Comparison of ENCODE assay signal across 19 mouse cellular contexts in the genomic region with DNA sequence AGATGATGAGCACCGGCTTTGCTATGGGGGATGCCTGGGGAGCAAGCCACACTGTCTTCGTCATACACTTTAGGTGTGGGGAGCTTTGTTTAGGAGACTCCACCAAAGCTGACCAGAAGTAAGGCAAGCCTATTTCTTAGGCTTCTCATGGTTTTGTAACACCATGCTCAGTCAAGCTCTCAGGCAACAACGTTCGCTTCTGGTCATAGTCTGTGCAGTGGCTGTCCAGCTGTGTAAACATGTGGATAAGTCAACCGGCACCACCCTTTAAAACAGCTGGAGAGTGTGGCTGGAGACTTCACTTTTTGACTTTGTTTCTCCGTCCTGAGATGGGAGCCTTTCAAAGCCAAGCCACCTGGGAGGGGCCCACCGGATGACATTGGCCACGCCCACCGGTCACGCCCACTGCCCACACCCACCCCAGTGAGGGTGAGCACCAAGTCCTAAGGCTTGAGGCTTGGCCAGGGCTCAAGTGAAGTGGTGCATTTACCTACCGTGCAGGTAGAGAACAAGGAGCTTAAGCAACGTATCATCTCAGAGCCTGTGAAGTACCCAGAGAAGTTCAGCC. TPM values are rescaled to one million over a fixed set of nuclear protein-coding genes. Genes with fewer than 3 reads are reported as not detected.
A peak's percentile ranks its signal among the peaks of the same experiment; 100 is the strongest.
DNase-seq lines count a peak whose midpoint lies in the region; ATAC-seq and TF ChIP-seq lines count a peak whose summit lies in the region.
"Had no signal": no experiment of that assay in that cellular context is flagged by ENCODE, and none has a peak within 500 bp of the region (broad histone marks: within the 10 kb centered on the region; RNA-seq: fewer than 3 reads in every experiment).

No protein-coding gene starts in this region.

- no peak overlapping the region for H3K4me3 ChIP-seq in kidney, embryonic 14.5 days (ENCODE audit: low read length)
- H3K4me3 ChIP-seq in kidney, adult 2 months (ENCODE audit: insufficient read depth, low read depth, low read length), result no peak overlapping the region
- no peak overlapping the region for H3K4me3 ChIP-seq in liver, postnatal 0 days (ENCODE audit: low read depth, low read length)
- H3K4me3 ChIP-seq in liver, embryonic 12.5 days, result no peak overlapping the region
- H3K4me3 ChIP-seq: embryonic facial prominence, embryonic 15.5 days; heart, embryonic 13.5 days had no signal

- no peaks in the 10 kb centered on the region for H3K4me1 ChIP-seq in kidney, embryonic 14.5 days (ENCODE audit: control insufficient read depth, insufficient read depth, low read length)
- no peaks in the 10 kb centered on the region for H3K4me1 ChIP-seq in kidney, adult 2 months (ENCODE audit: control insufficient read depth, insufficient read depth, low read length)
- H3K4me1 ChIP-seq in liver, postnatal 0 days (ENCODE audit: insufficient read depth), result no peaks in the 10 kb centered on the region
- 0 out of 2 replicates have a peak, but pooled peaks cover 5% of the 10 kb centered on the region for H3K4me1 ChIP-seq in liver, embryonic 12.5 days
- H3K4me1 ChIP-seq: embryonic facial prominence, embryonic 15.5 days; heart, embryonic 13.5 days had no signal

- no peaks in the 10 kb centered on the region for H3K36me3 ChIP-seq in kidney, embryonic 14.5 days (ENCODE audit: control insufficient read depth, insufficient read depth, low read length)
- no peaks in the 10 kb centered on the region for H3K36me3 ChIP-seq in kidney, adult 2 months (ENCODE audit: control insufficient read depth, insufficient read depth, low read length)
- no peaks in the 10 kb centered on the region for H3K36me3 ChIP-seq in liver, postnatal 0 days (replicated peaks; ENCODE audit: insufficient read depth, low read length)
- H3K36me3 ChIP-seq in liver, embryonic 12.5 days, result no peaks in the 10 kb centered on the region
- H3K36me3 ChIP-seq: embryonic facial prominence, embryonic 15.5 days; heart, embryonic 13.5 days had no signal

- no peak for TF ChIP-seq CTCF in kidney, adult 2 months (conservative IDR thresholded peaks at IDR 0.05; ENCODE audit: insufficient read depth, insufficient read length, low read depth, low read length)
- TF ChIP-seq CTCF in liver, postnatal 0 days (IDR thresholded peaks at IDR 0.05; ENCODE audit: low read depth), result no peak

- 36% methylated on average over 12 of the region's 12 CpGs for whole genome bisulfite sequencing in kidney, embryonic 14.5 days
- WGBS in kidney, adult 2 months, result 33% methylated on average over 12 of the region's 12 CpGs
- 47% methylated on average over 12 of the region's 12 CpGs for WGBS in liver, postnatal 0 days (ENCODE audit: insufficient replicate concordance)
- whole genome bisulfite sequencing in liver, embryonic 12.5 days (ENCODE audit: insufficient replicate concordance), result 50% methylated on average over 12 of the region's 12 CpGs

- H3K9me3 ChIP-seq in kidney, embryonic 14.5 days (ENCODE audit: control insufficient read depth, low read length), result no peaks in the 10 kb centered on the region
- H3K9me3 ChIP-seq in liver, postnatal 0 days (ENCODE audit: low read length), result no peaks in the 10 kb centered on the region
- H3K9me3 ChIP-seq in liver, embryonic 12.5 days (replicated peaks), result no peaks in the 10 kb centered on the region
- H3K9me3 ChIP-seq: embryonic facial prominence, embryonic 15.5 days; heart, embryonic 13.5 days had no signal

- DNase-seq in cerebellum, postnatal 10 days, result peak; percentile 19 to 31
- DNase-seq in cerebellum, adult 11 months, result no peak
- no peak for DNase-seq in kidney, adult 2 months
- peak; percentile 24 for DNase-seq in liver, postnatal 0 days
- DNase-seq in kidney, postnatal 4 days, result peak; percentile 48 to 52
- DNase-seq in spleen, postnatal 36 days (ENCODE audit: low spot score in 2 of 2), result no peak

- no peak for TF ChIP-seq EP300 in liver, postnatal 0 days (IDR thresholded peaks at IDR 0.05; ENCODE audit: low read depth)

- no peaks in the 10 kb centered on the region for H3K27me3 ChIP-seq in kidney, embryonic 14.5 days (ENCODE audit: control insufficient read depth, insufficient read depth, low read length)
- no peaks in the 10 kb centered on the region for H3K27me3 ChIP-seq in kidney, adult 2 months (replicated peaks; ENCODE audit: control insufficient read depth, insufficient read depth, low read length)
- no peaks in the 10 kb centered on the region for H3K27me3 ChIP-seq in liver, postnatal 0 days (ENCODE audit: insufficient read depth, low read length)
- H3K27me3 ChIP-seq in liver, embryonic 12.5 days (replicated peaks), result no peaks in the 10 kb centered on the region

- ATAC-seq in kidney, embryonic 14.5 days (ENCODE audit: low FRiP score, low TSS enrichment), result peak; percentile 50; the same call in 1 of the 2 replicates
- ATAC-seq in liver, postnatal 0 days, result no peak
- ATAC-seq in liver, embryonic 12.5 days, result no peak
- ATAC-seq: activated CD4-positive, CD25-positive, alpha-beta regulatory T cell, adult 4 months; forebrain, embryonic 16.5 days had no signal

- H3K9ac ChIP-seq in kidney, embryonic 14.5 days (ENCODE audit: low read depth, low read length), result no peak overlapping the region
- no peak overlapping the region for H3K9ac ChIP-seq in liver, postnatal 0 days (replicated peaks)
- no peak overlapping the region for H3K9ac ChIP-seq in liver, embryonic 12.5 days
- H3K9ac ChIP-seq: embryonic facial prominence, embryonic 15.5 days; heart, embryonic 13.5 days; liver, embryonic 14.5 days had no signal

- H3K4me2 ChIP-seq in kidney, embryonic 14.5 days (replicated peaks; ENCODE audit: low read depth, low read length), result no peak overlapping the region
- no peak overlapping the region for H3K4me2 ChIP-seq in liver, postnatal 0 days (ENCODE audit: low read depth, low read length)
- no peak overlapping the region for H3K4me2 ChIP-seq in liver, embryonic 12.5 days
- H3K4me2 ChIP-seq: embryonic facial prominence, embryonic 15.5 days; heart, embryonic 13.5 days had no signal

- H3K27ac ChIP-seq in kidney, embryonic 14.5 days (ENCODE audit: low read depth, low read length), result no peak overlapping the region
- H3K27ac ChIP-seq in kidney, adult 2 months (ENCODE audit: insufficient read depth, low read depth, low read length), result no peak overlapping the region
- no peak overlapping the region for H3K27ac ChIP-seq in liver, postnatal 0 days (ENCODE audit: low read depth)
- no peak overlapping the region for H3K27ac ChIP-seq in liver, embryonic 12.5 days
- H3K27ac ChIP-seq: embryonic facial prominence, embryonic 15.5 days; heart, embryonic 13.5 days; liver, embryonic 14.5 days had no signal

- TF ChIP-seq POLR2A in kidney, adult 2 months (IDR thresholded peaks at IDR 0.05; ENCODE audit: low read depth, low read length), result no peak

RNA-seq across cellular contexts. Expression of gene Grk1, which starts 9.0 kb away (rescaled TPM):
- not detected in 2 replicates for polyA plus RNA-seq in kidney, embryonic 14.5 days (2014; fragmentation: Nextera tagmentation; extraction: Ambion mirVana)
- 0.02 TPM in 1 of 2 replicates, not detected in the other for polyA plus RNA-seq in kidney, adult 2 months (2012; rRNA removed)
- polyA plus RNA-seq in liver, postnatal 0 days (2015; fragmentation: Nextera tagmentation; extraction: Ambion mirVana), result not detected in 2 replicates
- polyA plus RNA-seq in liver, embryonic 12.5 days (2016; fragmentation: Nextera tagmentation; extraction: Ambion mirVana), result not detected in 2 replicates
- polyA plus RNA-seq: activated CD4-positive, CD25-positive, alpha-beta regulatory T cell, adult 4 months; CD4-positive, CD25-positive, alpha-beta regulatory T cell, adult 4 months; forebrain, embryonic 16.5 days; heart, embryonic 13.5 days; limb, embryonic 11.5 days; midbrain, postnatal 0 days; Patski; stomach, embryonic 16.5 days had no signal

RNA-seq across cellular contexts. Expression of gene Atp4b, which starts 17.3 kb away (rescaled TPM):
- not detected in 2 replicates for polyA plus RNA-seq in kidney, embryonic 14.5 days (2014; fragmentation: Nextera tagmentation; extraction: Ambion mirVana)
- 0.20 and 0.26 TPM in 2 replicates for polyA plus RNA-seq in kidney, adult 2 months (2012; rRNA removed)
- not detected in 2 replicates for polyA plus RNA-seq in liver, postnatal 0 days (2015; fragmentation: Nextera tagmentation; extraction: Ambion mirVana)
- polyA plus RNA-seq in liver, embryonic 12.5 days (2016; fragmentation: Nextera tagmentation; extraction: Ambion mirVana), result not detected in 2 replicates
- polyA plus RNA-seq: activated CD4-positive, CD25-positive, alpha-beta regulatory T cell, adult 4 months; brain, embryonic 14.5 days; CD4-positive, CD25-positive, alpha-beta regulatory T cell, adult 4 months; embryonic facial prominence, embryonic 15.5 days; forebrain, embryonic 16.5 days; limb, embryonic 11.5 days; liver, embryonic 14.5 days; midbrain, postnatal 0 days; Patski had no signal

RNA-seq across cellular contexts. Expression of gene Tmem255b, which starts 21.1 kb away (rescaled TPM):
- 0.57 TPM in 1 of 2 replicates, not detected in the other for polyA plus RNA-seq in kidney, embryonic 14.5 days (2014; fragmentation: Nextera tagmentation; extraction: Ambion mirVana)
- polyA plus RNA-seq in kidney, adult 2 months (2012; rRNA removed), result 1.3 and 1.8 TPM in 2 replicates
- not detected in 2 replicates for polyA plus RNA-seq in liver, postnatal 0 days (2015; fragmentation: Nextera tagmentation; extraction: Ambion mirVana)
- polyA plus RNA-seq in liver, embryonic 12.5 days (2016; fragmentation: Nextera tagmentation; extraction: Ambion mirVana), result not detected in 2 replicates
- polyA plus RNA-seq: activated CD4-positive, CD25-positive, alpha-beta regulatory T cell, adult 4 months; CD4-positive, CD25-positive, alpha-beta regulatory T cell, adult 4 months; limb, embryonic 11.5 days had no signal

Comparison
In these comparisons a context has a peak if more than half of its experiments do, and no peak if none do; other contexts are left out.
1. DNase-seq: peak in cerebellum, postnatal 10 days (2 of 2), liver, postnatal 0 days (single experiment) and kidney, postnatal 4 days (2 of 2); none in cerebellum, adult 11 months (single experiment), kidney, adult 2 months (single experiment) and spleen, postnatal 36 days (0 of 2).